Mouse (Mus musculus): Measurements from ENCODE around the gene Cd93.

DNA sequence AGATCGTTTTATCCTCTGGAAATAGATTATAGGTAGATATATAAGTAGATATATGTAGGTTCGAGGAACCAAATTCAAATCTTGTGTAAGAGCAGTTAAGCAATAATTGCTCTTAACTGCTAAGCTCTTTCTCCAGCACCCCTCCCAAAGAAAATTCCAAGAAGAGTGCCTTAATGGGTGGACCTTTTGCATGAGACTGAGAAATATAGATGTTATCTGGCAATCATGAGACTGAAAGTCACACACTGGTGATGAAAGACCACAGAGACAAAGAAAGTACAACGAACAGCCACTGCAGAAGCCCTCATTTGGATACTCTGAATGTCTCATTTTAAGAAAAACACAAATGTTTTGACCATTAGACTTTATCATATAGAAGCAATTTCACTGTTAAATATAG lies 14.8 kb downstream of the Cd93 start:
- TF ChIP-seq CTCF (IDR thresholded peaks at IDR 0.05; ENCODE audit: insufficient read depth, low read depth, low read length) (no peak), POLR2A (IDR thresholded peaks at IDR 0.05; ENCODE audit: insufficient read depth, low read depth, low read length) (no peak)
